Mouse (Mus musculus): ENCODE data around the gene Arfgap2. TPM values are rescaled to one million over a fixed set of nuclear protein-coding genes. Genes with fewer than 3 reads are reported as not detected.

Arfgap2 gene
- total RNA-seq, 2 experiments from 2014 or later: 56.3 to 62.4 TPM

DNA sequence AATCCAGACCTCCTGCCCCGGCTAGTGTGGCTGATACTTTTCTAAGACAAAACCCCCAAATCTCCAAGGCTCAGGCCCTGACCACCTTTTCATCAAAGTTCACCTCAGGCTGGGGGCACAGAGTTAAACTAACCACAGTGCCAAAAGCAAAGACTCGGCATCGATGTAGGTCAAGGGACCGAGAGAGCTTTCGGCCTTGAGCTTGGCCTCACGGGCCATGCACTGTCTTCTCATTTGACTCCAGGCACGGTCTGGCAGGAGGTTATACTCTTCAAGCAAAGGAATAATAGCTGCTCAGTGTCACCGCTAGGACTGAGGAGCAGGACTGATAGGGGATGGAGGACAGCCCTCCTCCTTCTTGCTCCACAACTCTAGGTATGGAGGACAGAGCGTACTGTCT lies 41.2 kb downstream of the Arfgap2 start:
- DNase-seq (ENCODE audit: low spot score in 2 of 2): no peak

DNA sequence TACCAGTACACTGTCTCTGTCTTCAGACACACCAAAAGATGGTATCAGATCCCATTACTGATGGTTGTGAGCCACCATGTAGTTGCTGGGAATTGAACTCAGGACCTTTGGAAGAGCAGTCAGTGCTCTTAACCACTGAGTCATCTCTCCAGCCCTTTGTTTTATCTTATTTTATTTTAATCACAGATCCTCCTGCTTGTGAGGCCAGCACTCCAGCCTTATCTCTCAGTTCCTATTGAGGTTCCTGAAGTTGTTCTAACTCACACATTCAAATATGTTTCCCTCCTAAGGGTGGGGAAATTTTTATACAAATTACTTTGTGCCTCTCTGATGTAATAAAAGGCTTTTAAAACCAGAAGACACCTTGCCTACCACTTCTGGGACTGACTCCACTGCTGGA lies 41.8 kb downstream of the Arfgap2 start:
- DNase-seq (ENCODE audit: low spot score in 2 of 2): no peak

- DNase-seq (ENCODE audit: low spot score in 2 of 2): no peak
Observed at GRCm38 (mm10) chr2:91308680-91309079, 43.9 kb downstream of the Arfgap2 start.

DNA sequence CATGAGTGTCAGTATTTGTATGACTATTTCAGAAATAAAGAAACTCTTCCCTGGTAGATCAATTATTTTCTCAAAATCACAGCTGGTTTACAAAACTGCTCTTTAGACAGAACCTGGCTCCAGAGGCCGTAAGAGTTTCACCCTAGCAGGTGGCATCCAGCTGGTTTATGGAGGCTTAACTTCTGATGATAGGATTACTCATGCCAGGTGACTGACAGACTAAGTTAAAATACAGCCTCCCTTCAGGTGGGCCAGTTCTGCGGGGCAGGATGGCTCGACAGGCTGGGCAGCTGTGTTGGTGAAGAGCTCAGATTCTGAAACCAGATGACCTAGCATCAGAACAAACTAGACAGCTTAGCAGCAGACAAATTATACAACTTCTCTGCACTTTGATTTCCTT lies 44.8 kb downstream of the Arfgap2 start:
- DNase-seq (ENCODE audit: low spot score in 2 of 2): no peak

DNA sequence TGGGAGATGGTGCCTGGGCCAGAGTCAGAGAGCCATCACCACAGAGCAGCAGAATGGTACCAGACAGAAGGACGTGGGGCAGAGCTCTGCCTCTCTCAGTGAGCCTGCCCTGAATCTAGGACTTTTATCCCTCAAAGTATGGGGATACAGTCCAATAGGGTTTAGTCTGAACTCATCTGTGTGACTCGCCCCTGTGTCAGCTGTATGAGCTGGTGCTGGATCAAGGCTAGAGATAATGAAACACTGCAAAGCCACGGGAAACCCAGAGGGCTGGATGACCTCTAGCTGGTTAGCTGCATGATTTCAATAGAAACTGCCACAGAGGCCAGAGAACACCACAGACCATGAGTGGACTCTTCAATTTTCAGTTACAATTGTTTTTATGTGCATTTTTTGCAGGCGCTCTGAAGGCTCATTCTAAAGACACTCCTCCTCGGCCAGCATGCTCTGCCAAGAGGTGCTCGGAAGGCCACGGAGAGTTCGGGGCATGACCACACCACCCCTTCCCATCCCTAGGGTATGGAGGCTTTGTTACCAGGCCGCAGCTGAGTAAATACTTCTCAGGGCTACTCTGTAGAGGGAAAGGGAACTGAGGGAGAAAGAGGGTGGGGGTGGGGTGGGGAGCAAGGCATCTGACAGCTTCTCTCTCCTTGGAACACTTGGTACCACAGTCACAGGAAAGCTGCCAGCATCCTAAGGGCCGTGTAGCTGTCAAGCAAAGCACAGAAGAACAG lies 48.0 kb downstream of the Arfgap2 start:
- DNase-seq (ENCODE audit: low spot score in 2 of 2): no peak

DNA sequence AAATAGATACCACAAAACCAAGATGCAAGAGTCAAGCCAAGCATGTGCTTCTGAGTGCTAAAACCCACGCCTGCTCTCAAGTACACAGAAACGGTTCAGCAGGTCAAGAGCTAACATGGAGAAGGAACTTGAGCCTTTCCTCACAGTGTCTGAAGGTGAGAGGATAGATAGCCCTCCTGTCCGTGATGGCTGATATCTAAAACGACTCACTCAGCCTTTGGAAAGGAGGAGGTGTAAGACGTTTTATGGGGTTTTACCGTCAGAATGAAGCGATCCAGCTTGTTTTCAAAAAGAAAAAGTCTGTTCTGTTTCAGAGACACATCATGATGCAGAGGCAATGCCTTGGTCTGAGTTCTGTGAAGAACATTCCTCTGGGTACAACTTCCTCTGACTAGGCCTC lies 49.4 kb downstream of the Arfgap2 start:
- no peak for DNase-seq (ENCODE audit: low spot score in 2 of 2)

- DNase-seq (ENCODE audit: low spot score in 2 of 2): no peak
Observed at GRCm38 (mm10) chr2:91320559-91321529, 56.1 kb downstream of the Arfgap2 start.

DNA sequence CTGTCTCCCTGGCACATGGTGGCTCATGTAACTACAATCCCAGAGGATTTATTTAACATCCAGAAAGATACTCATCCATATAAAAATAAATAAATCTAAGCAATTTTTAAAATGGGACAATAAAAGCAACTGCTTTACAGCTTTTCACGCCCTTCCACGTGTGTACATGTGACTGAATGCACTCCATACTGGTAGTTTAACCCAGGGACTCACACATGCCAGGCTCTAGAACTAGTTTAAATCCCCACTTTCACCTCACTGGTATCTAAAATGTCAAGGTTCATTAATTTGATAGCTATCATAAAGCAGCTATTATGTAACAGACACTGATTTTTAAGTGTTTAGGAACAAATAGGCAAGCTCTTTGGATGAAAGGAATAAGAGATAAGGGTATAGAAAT lies 57.1 kb downstream of the Arfgap2 start:
- DNase-seq (ENCODE audit: low spot score in 2 of 2): no peak

DNA sequence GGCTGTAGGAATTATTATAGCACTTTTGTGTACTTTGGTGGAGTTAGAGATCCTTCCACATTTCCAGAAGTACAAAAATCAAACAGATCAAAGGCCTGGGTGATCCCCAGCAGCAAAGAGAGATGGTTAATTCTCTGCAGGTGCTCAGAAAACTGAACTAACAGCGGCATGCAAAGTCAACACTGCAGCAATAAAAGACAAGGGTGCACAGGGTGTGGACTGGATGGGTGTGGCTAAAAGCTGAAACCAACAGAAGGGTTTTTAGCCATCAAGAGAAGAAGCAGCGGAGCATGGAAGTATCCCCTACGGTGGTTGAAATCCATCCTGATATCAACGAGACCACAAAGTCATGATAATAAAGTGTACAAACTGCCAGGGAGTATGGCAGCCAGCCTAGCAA lies 57.7 kb downstream of the Arfgap2 start:
- no peak for DNase-seq (ENCODE audit: low spot score in 2 of 2)

GRCm38 (mm10) chr2:91324346-91324745 lies 59.6 kb downstream of the Arfgap2 start:
- DNase-seq (ENCODE audit: low spot score in 2 of 2): no peak

GRCm38 (mm10) chr2:91324761-91325421 lies 60.1 kb downstream of the Arfgap2 start:
- peak; percentile 40 to 53 for DNase-seq (ENCODE audit: low spot score in 2 of 2)

Other genes with a start within 250 kb of the Arfgap2 start
- gene Rapsn, start 229.4 kb upstream of the Arfgap2 start, total RNA-seq (2021): under 1 TPM in 1 of 2 experiments, not detected in 1; 0.57 TPM
- 100 to 1,000 TPM; 190 to 221 TPM for gene Psmc3, start 211.0 kb upstream of the Arfgap2 start, total RNA-seq (2021)
- gene Slc39a13, start 194.6 kb upstream of the Arfgap2 start, total RNA-seq (2021): 10 to 100 TPM; 26.4 to 28.9 TPM
- 1 to 10 TPM; 4.5 to 6.0 TPM for gene Spi1, start 182.6 kb upstream of the Arfgap2 start, total RNA-seq (2021)
- under 1 TPM; 0.38 to 0.55 TPM for gene Mybpc3, start 146.8 kb upstream of the Arfgap2 start, total RNA-seq (2021)
- gene Madd, start 81.1 kb upstream of the Arfgap2 start, total RNA-seq (2021): 100 to 1,000 TPM; 170 to 180 TPM
- gene Nr1h3, start 62.1 kb upstream of the Arfgap2 start, total RNA-seq (2021): 1 to 10 TPM; 2.3 to 3.7 TPM
- 10 to 100 TPM; 47.3 to 55.0 TPM for gene Acp2, start 62.1 kb upstream of the Arfgap2 start, total RNA-seq (2021)
- gene Ddb2, start 28.0 kb upstream of the Arfgap2 start, total RNA-seq (2021): 1 to 10 TPM; 8.9 to 9.4 TPM
- 10 to 100 TPM; 24.2 to 33.2 TPM for gene Pacsin3, start 9.0 kb upstream of the Arfgap2 start, total RNA-seq (2021)
- gene 1110051M20Rik, start 179.7 kb downstream of the Arfgap2 start, total RNA-seq (2021): 10 to 100 TPM; 92.9 to 96.2 TPM
- 10 to 100 TPM; 36.2 to 40.1 TPM for gene Lrp4, start 192.5 kb downstream of the Arfgap2 start, total RNA-seq (2021)